8 mouse cellular contexts compared by ENCODE assay signal in the genomic region with DNA sequence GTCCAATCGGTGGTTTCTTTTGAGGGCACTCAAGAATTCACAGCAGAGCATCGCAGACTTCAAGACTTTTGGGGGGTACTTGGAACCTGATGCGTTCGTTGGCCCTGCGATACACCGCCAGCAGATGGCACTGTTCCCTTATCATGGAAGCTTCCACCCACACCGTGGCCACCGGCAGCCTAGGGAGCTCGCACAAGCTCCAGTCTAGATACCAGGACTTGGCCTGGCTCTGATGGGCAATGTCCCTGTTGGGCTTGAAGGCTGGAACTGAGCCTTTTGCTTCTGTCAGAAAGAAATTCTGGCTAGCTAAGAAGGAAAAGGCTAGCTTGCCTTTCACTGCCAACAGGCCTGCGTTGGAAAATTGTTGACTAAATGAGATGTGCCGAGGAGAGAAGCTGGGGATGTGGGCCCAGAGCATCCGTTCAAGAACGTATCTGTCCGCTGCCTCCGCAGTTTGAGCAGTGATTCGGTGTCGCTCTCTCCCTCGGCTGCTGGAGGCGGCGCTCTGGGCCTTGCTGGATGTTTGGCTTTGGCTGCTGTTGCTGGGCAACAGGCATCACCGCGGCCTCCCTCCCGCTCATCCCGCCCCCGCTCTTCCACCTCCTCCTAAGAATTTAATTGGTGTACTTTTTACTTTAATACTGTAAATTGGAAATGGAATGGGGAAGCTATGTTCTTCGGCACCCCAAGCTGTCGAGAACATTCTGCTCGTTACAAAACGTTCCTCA. TPM values are rescaled to one million over a fixed set of nuclear protein-coding genes. Genes with fewer than 3 reads are reported as not detected.
DNase-seq lines count a peak whose midpoint lies in the region; ATAC-seq and TF ChIP-seq lines count a peak whose summit lies in the region.

Gene Gm9837, minus strand, starts transcription at position 512 of the 728 bp plus-strand sequence.

- WGBS in embryonic facial prominence, embryonic 15.5 days = 4% methylated on average over 29 of the region's 29 CpGs
- WGBS in heart, embryonic 10.5 days = 5% methylated on average over 29 of the region's 29 CpGs
- WGBS in kidney, embryonic 14.5 days = 5% methylated on average over 29 of the region's 29 CpGs
- WGBS in limb, embryonic 15.5 days = 4% methylated on average over 29 of the region's 29 CpGs

- TF ChIP-seq POLR2A in bone marrow macrophage, adult 2 months (IDR thresholded peaks at IDR 0.05; ENCODE audit: borderline replicate concordance, low read depth, low read length) = no peak

- H3K4me2 ChIP-seq in embryonic facial prominence, embryonic 15.5 days (replicated peaks) = peak within 1 kb of the TSS; percentile 52
- H3K4me2 ChIP-seq in kidney, embryonic 14.5 days (replicated peaks; ENCODE audit: low read depth, low read length) = peak within 1 kb of the TSS; percentile 41
- H3K4me2 ChIP-seq in limb, embryonic 15.5 days = peak within 1 kb of the TSS; percentile 44

- no peaks in the 10 kb centered on the region for H3K4me1 ChIP-seq in bone marrow macrophage, adult 2 months (ENCODE audit: control insufficient read depth, insufficient read depth, low read length)
- peaks cover 20% of the 10 kb centered on the region for H3K4me1 ChIP-seq in embryonic facial prominence, embryonic 15.5 days
- peaks cover 23% of the 10 kb centered on the region for H3K4me1 ChIP-seq in heart, embryonic 10.5 days
- peaks cover 5% of the 10 kb centered on the region; the same call in 1 of the 2 replicates for H3K4me1 ChIP-seq in kidney, embryonic 14.5 days (ENCODE audit: control insufficient read depth, insufficient read depth, low read length)
- peaks cover 27% of the 10 kb centered on the region for H3K4me1 ChIP-seq in limb, embryonic 15.5 days

- no peaks in the 10 kb centered on the region for H3K36me3 ChIP-seq in embryonic facial prominence, embryonic 15.5 days
- H3K36me3 ChIP-seq in heart, embryonic 10.5 days = no peaks in the 10 kb centered on the region
- H3K36me3 ChIP-seq in kidney, embryonic 14.5 days (ENCODE audit: control insufficient read depth, insufficient read depth, low read length) = no peaks in the 10 kb centered on the region
- no peaks in the 10 kb centered on the region for H3K36me3 ChIP-seq in limb, embryonic 15.5 days

- peak; percentile 99 for TF ChIP-seq CTCF in bone marrow macrophage, adult 2 months (IDR thresholded peaks at IDR 0.05; ENCODE audit: low read depth, low read length)

- no peak within 1 kb of the TSS for H3K9ac ChIP-seq in embryonic facial prominence, embryonic 15.5 days
- peak within 1 kb of the TSS; percentile 31; the same call in 1 of the 2 replicates for H3K9ac ChIP-seq in kidney, embryonic 14.5 days (ENCODE audit: low read depth, low read length)
- H3K9ac ChIP-seq in limb, embryonic 15.5 days = no peak within 1 kb of the TSS

- DNase-seq in A20 (ENCODE audit: low read depth, low spot score) = peak; percentile 74
- DNase-seq in heart, embryonic 10.5 days (ENCODE audit: low spot score) = peak; percentile 92
- DNase-seq in monocyte, adult 2 months (ENCODE audit: low read depth in 1 of 2, low spot score in 2 of 2) = peak; percentile 41 to 66
- DNase-seq in spleen, postnatal 14 days (ENCODE audit: low spot score in 2 of 2) = peak; percentile 73 to 86

- no peaks in the 10 kb centered on the region for H3K9me3 ChIP-seq in embryonic facial prominence, embryonic 15.5 days (replicated peaks)
- no peaks in the 10 kb centered on the region for H3K9me3 ChIP-seq in heart, embryonic 10.5 days
- no peaks in the 10 kb centered on the region for H3K9me3 ChIP-seq in kidney, embryonic 14.5 days (ENCODE audit: control insufficient read depth, low read length)
- H3K9me3 ChIP-seq in limb, embryonic 15.5 days = no peaks in the 10 kb centered on the region

- H3K4me3 ChIP-seq in bone marrow macrophage, adult 2 months (ENCODE audit: insufficient read depth, low read length) = no peak within 1 kb of the TSS; the same call in 1 of the 2 replicates
- H3K4me3 ChIP-seq in embryonic facial prominence, embryonic 15.5 days (replicated peaks) = peak within 1 kb of the TSS; percentile 26
- peak within 1 kb of the TSS; percentile 42 for H3K4me3 ChIP-seq in heart, embryonic 10.5 days
- peak within 1 kb of the TSS; percentile 12; the same call in 1 of the 2 replicates for H3K4me3 ChIP-seq in kidney, embryonic 14.5 days (ENCODE audit: low read length)
- H3K4me3 ChIP-seq in limb, embryonic 15.5 days = peak within 1 kb of the TSS; percentile 19

- H3K27ac ChIP-seq in bone marrow macrophage, adult 2 months (ENCODE audit: insufficient read depth, low read depth, low read length) = no peak within 1 kb of the TSS
- no peak within 1 kb of the TSS for H3K27ac ChIP-seq in embryonic facial prominence, embryonic 15.5 days (replicated peaks)
- no peak within 1 kb of the TSS for H3K27ac ChIP-seq in heart, embryonic 10.5 days
- no peak within 1 kb of the TSS for H3K27ac ChIP-seq in kidney, embryonic 14.5 days (ENCODE audit: low read depth, low read length)
- 0 out of 2 replicates have a peak within 1 kb of the TSS, but pooled peaks have one; percentile 27 for H3K27ac ChIP-seq in limb, embryonic 15.5 days

- ATAC-seq in embryonic facial prominence, embryonic 15.5 days (ENCODE audit: insufficient number of reproducible peaks, low FRiP score, low TSS enrichment, low read depth) = peak; percentile 78
- no peak; the same call in 1 of the 2 replicates for ATAC-seq in kidney, embryonic 14.5 days (ENCODE audit: low FRiP score, low TSS enrichment)
- ATAC-seq in limb, embryonic 15.5 days (ENCODE audit: insufficient number of reproducible peaks, low FRiP score, low TSS enrichment, low read depth) = peak; percentile 57; the same call in 1 of the 2 replicates

- peaks cover 36% of the 10 kb centered on the region for H3K27me3 ChIP-seq in embryonic facial prominence, embryonic 15.5 days
- peaks cover 88% of the 10 kb centered on the region for H3K27me3 ChIP-seq in heart, embryonic 10.5 days (ENCODE audit: insufficient read depth, poor library complexity, severe bottlenecking)
- H3K27me3 ChIP-seq in kidney, embryonic 14.5 days (ENCODE audit: control insufficient read depth, insufficient read depth, low read length) = peaks cover 37% of the 10 kb centered on the region
- H3K27me3 ChIP-seq in limb, embryonic 15.5 days = peaks cover 49% of the 10 kb centered on the region

RNA-seq across cellular contexts. Expression of gene Gm9837, which starts in this region (rescaled TPM):
- polyA plus RNA-seq in bone marrow macrophage, adult 2 months (2012; ENCODE audit: insufficient read depth, insufficient read length, missing spikeins) = not detected in 2 replicates
- not detected in 2 replicates for polyA plus RNA-seq in embryonic facial prominence, embryonic 15.5 days (2015; fragmentation: Nextera tagmentation; extraction: Ambion mirVana)
- polyA plus RNA-seq in heart, embryonic 10.5 days (2016; fragmentation: Nextera tagmentation; extraction: Ambion mirVana) = not detected in 2 replicates
- not detected in 2 replicates for polyA plus RNA-seq in kidney, embryonic 14.5 days (2014; fragmentation: Nextera tagmentation; extraction: Ambion mirVana)
- not detected in 2 replicates for polyA plus RNA-seq in limb, embryonic 15.5 days (2015; fragmentation: Nextera tagmentation; extraction: Ambion mirVana)

Comparison
In these comparisons a context has a peak if more than half of its experiments do, and no peak if none do; other contexts are left out.
1. Peak in ATAC-seq, H3K4me3 ChIP-seq and H3K4me2 ChIP-seq in embryonic facial prominence, embryonic 15.5 days; RNA of the gene not detected or under 1 TPM.
2. Peak in DNase-seq and H3K4me3 ChIP-seq in heart, embryonic 10.5 days; RNA of the gene not detected or under 1 TPM.
3. Peak in ATAC-seq, H3K4me3 ChIP-seq, H3K27ac ChIP-seq and H3K4me2 ChIP-seq in limb, embryonic 15.5 days; RNA of the gene not detected or under 1 TPM.